In the genomic region with DNA sequence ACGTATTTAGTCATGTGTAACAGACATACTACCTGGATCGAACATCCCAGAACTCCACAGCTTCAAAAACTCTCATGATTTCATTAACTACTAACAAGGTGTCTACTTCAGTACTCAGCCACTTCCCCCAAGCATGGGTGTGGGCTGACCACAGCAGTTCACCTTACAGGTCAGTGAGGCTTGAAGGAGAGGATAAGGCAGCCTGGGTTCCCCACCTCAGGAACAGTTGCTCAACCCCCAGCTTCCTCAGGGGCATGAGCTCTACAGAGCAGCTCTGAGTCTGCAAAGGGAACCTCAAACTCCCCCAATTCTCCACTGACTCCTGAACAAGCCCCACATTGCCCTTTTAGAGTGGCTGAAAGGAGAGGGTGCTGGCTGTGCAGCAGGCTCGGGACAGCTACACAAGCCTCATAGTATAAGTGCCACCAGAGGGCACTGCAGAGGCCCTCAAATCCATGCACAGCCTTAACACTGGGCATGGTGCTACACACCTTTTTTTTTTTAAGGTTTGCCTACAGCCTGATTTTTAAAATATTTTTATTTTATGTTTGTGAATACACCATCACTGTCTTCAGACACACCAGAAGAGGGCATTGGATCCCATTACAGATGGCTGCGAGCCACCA, we compare ENCODE assay signal across 9 mouse cellular contexts. TPM values are rescaled to one million over a fixed set of nuclear protein-coding genes. Genes with fewer than 3 reads are reported as not detected.
A peak's percentile ranks its signal among the peaks of the same experiment; 100 is the strongest.
DNase-seq lines count a peak whose midpoint lies in the region; ATAC-seq and TF ChIP-seq lines count a peak whose summit lies in the region.
"Had no signal": no experiment of that assay in that cellular context is flagged by ENCODE, and none has a peak within 500 bp of the region (broad histone marks: within the 10 kb centered on the region; RNA-seq: fewer than 3 reads in every experiment).

No protein-coding gene starts in this region.

- 62% methylated on average over 4 of the region's 4 CpGs for WGBS in forebrain, embryonic 14.5 days
- WGBS in forebrain, embryonic 10.5 days: 77% methylated on average over 4 of the region's 4 CpGs
- 67% methylated on average over 4 of the region's 4 CpGs for WGBS in bone marrow, adult 2 months

- no peak overlapping the region for H3K4me2 ChIP-seq in forebrain, embryonic 14.5 days (ENCODE audit: low read length)
- H3K4me2 ChIP-seq: lung, embryonic 15.5 days had no signal

- TF ChIP-seq CTCF in bone marrow, adult 2 months (IDR thresholded peaks at IDR 0.05; ENCODE audit: control insufficient read depth, insufficient read depth, low read length): peak; percentile 63

- no peak overlapping the region for H3K27ac ChIP-seq in forebrain, embryonic 14.5 days (ENCODE audit: low read depth, low read length)
- H3K27ac ChIP-seq in forebrain, embryonic 10.5 days: no peak overlapping the region
- H3K27ac ChIP-seq in bone marrow, adult 2 months (ENCODE audit: control insufficient read depth, insufficient read depth, low read depth, low read length, poor library complexity): 0 out of 2 replicates have a peak overlapping the region, but pooled peaks have one; percentile 17
- H3K27ac ChIP-seq: lung, embryonic 15.5 days had no signal

- no peaks in the 10 kb centered on the region for H3K36me3 ChIP-seq in forebrain, embryonic 14.5 days (ENCODE audit: control insufficient read depth, insufficient read depth, low read length)
- H3K36me3 ChIP-seq in forebrain, embryonic 10.5 days (replicated peaks): no peaks in the 10 kb centered on the region
- H3K36me3 ChIP-seq: lung, embryonic 15.5 days had no signal

- TF ChIP-seq POLR2A in bone marrow, adult 2 months (IDR thresholded peaks at IDR 0.05; ENCODE audit: borderline replicate concordance, control insufficient read depth, low read depth, low read length): no peak

- H3K9ac ChIP-seq in forebrain, embryonic 14.5 days (ENCODE audit: low read length): no peak overlapping the region
- H3K9ac ChIP-seq: lung, embryonic 15.5 days had no signal

- H3K9me3 ChIP-seq in forebrain, embryonic 14.5 days (replicated peaks; ENCODE audit: control insufficient read depth, low read length): no peaks in the 10 kb centered on the region
- no peaks in the 10 kb centered on the region for H3K9me3 ChIP-seq in forebrain, embryonic 10.5 days
- H3K9me3 ChIP-seq: lung, embryonic 15.5 days had no signal

- no peak for ATAC-seq in forebrain, embryonic 14.5 days

- no peaks in the 10 kb centered on the region for H3K4me1 ChIP-seq in forebrain, embryonic 14.5 days (ENCODE audit: control insufficient read depth, insufficient read depth, low read length)
- H3K4me1 ChIP-seq in forebrain, embryonic 10.5 days: no peaks in the 10 kb centered on the region
- H3K4me1 ChIP-seq in bone marrow, adult 2 months (ENCODE audit: control insufficient read depth, insufficient read depth, low read length): peaks cover 3% of the 10 kb centered on the region

- no peak overlapping the region for H3K4me3 ChIP-seq in forebrain, embryonic 14.5 days (ENCODE audit: low read depth, low read length)
- no peak overlapping the region for H3K4me3 ChIP-seq in forebrain, embryonic 10.5 days
- H3K4me3 ChIP-seq in bone marrow, adult 2 months (replicated peaks; ENCODE audit: control insufficient read depth, low read depth, low read length): no peak overlapping the region
- H3K4me3 ChIP-seq: lung, embryonic 15.5 days had no signal

- H3K27me3 ChIP-seq in forebrain, embryonic 14.5 days (replicated peaks; ENCODE audit: control insufficient read depth, insufficient read depth, low read length): no peaks in the 10 kb centered on the region
- H3K27me3 ChIP-seq in forebrain, embryonic 10.5 days (ENCODE audit: poor library complexity, severe bottlenecking): no peaks in the 10 kb centered on the region
- H3K27me3 ChIP-seq: lung, embryonic 15.5 days had no signal

- DNase-seq in forebrain, embryonic 14.5 days (ENCODE audit: low spot score): peak; percentile 49
- no peak for DNase-seq in forebrain, embryonic 10.5 days (ENCODE audit: extremely low spot score, low spot score)
- peak; percentile 68 for DNase-seq in 416B (ENCODE audit: low read depth)
- peak; percentile 59 for DNase-seq in kidney, adult 18-20 months
- DNase-seq in lung, postnatal 14 days: peak; percentile 46
- DNase-seq in urinary bladder, postnatal 25 days (ENCODE audit: low spot score): no peak
- DNase-seq in urinary bladder, adult 2 months (ENCODE audit: low spot score): no peak

RNA-seq across cellular contexts. Expression of gene Anks3, which starts 15.9 kb away (rescaled TPM):
- polyA plus RNA-seq in forebrain, embryonic 14.5 days (2014; fragmentation: Nextera tagmentation; extraction: Ambion mirVana): 49.3 and 57.9 TPM in 2 replicates
- 47.9 and 49.3 TPM in 2 replicates for polyA plus RNA-seq in forebrain, embryonic 10.5 days (2016; fragmentation: Nextera tagmentation; extraction: Ambion mirVana)
- 19.9 and 45.4 TPM in 2 replicates for polyA plus RNA-seq in bone marrow, adult 2 months (2011; ENCODE audit: insufficient read depth, insufficient read length, low replicate concordance, missing spikeins)
- polyA plus RNA-seq in urinary bladder, adult 2 months (2012; rRNA removed): 56.9 and 77.5 TPM in 2 replicates

RNA-seq across cellular contexts. Expression of gene Sept12, which starts 17.8 kb away (rescaled TPM):
- not detected in 2 replicates for polyA plus RNA-seq in forebrain, embryonic 14.5 days (2014; fragmentation: Nextera tagmentation; extraction: Ambion mirVana)
- not detected in 2 replicates for polyA plus RNA-seq in forebrain, embryonic 10.5 days (2016; fragmentation: Nextera tagmentation; extraction: Ambion mirVana)
- not detected in 2 replicates for polyA plus RNA-seq in bone marrow, adult 2 months (2011; ENCODE audit: insufficient read depth, insufficient read length, low replicate concordance, missing spikeins)
- 0.19 and 0.21 TPM in 2 replicates for polyA plus RNA-seq in urinary bladder, adult 2 months (2012; rRNA removed)

RNA-seq across cellular contexts. Expression of gene Smim22, which starts 27.2 kb away (rescaled TPM):
- 0.75 and 1.1 TPM in 2 replicates for polyA plus RNA-seq in forebrain, embryonic 14.5 days (2014; fragmentation: Nextera tagmentation; extraction: Ambion mirVana)
- 1.7 and 2.5 TPM in 2 replicates for polyA plus RNA-seq in forebrain, embryonic 10.5 days (2016; fragmentation: Nextera tagmentation; extraction: Ambion mirVana)
- polyA plus RNA-seq in bone marrow, adult 2 months (2011; ENCODE audit: insufficient read depth, insufficient read length, low replicate concordance, missing spikeins): not detected in 2 replicates
- polyA plus RNA-seq in urinary bladder, adult 2 months (2012; rRNA removed): 72.4 and 92.6 TPM in 2 replicates

RNA-seq across cellular contexts. Expression of gene Rogdi, which starts 33.5 kb away (rescaled TPM):
- polyA plus RNA-seq in forebrain, embryonic 14.5 days (2014; fragmentation: Nextera tagmentation; extraction: Ambion mirVana): 101 and 103 TPM in 2 replicates
- polyA plus RNA-seq in forebrain, embryonic 10.5 days (2016; fragmentation: Nextera tagmentation; extraction: Ambion mirVana): 60.1 and 61.8 TPM in 2 replicates
- polyA plus RNA-seq in bone marrow, adult 2 months (2011; ENCODE audit: insufficient read depth, insufficient read length, low replicate concordance, missing spikeins): 53.7 and 156 TPM in 2 replicates
- 59.9 and 64.7 TPM in 2 replicates for polyA plus RNA-seq in urinary bladder, adult 2 months (2012; rRNA removed)

RNA-seq across cellular contexts. Expression of gene Nudt16l1, which starts 41.3 kb away (rescaled TPM):
- 164 and 179 TPM in 2 replicates for polyA plus RNA-seq in forebrain, embryonic 14.5 days (2014; fragmentation: Nextera tagmentation; extraction: Ambion mirVana)
- polyA plus RNA-seq in forebrain, embryonic 10.5 days (2016; fragmentation: Nextera tagmentation; extraction: Ambion mirVana): 138 and 144 TPM in 2 replicates
- 30.5 and 49.4 TPM in 2 replicates for polyA plus RNA-seq in bone marrow, adult 2 months (2011; ENCODE audit: insufficient read depth, insufficient read length, low replicate concordance, missing spikeins)
- polyA plus RNA-seq in urinary bladder, adult 2 months (2012; rRNA removed): 59.9 and 64.6 TPM in 2 replicates

Comparison
In these comparisons a context has a peak if more than half of its experiments do, and no peak if none do; other contexts are left out.
1. DNase-seq: peak in forebrain, embryonic 14.5 days (single experiment), 416B (single experiment), kidney, adult 18-20 months (single experiment) and lung, postnatal 14 days (single experiment); none in forebrain, embryonic 10.5 days (single experiment), urinary bladder, postnatal 25 days (single experiment) and urinary bladder, adult 2 months (single experiment).
2. RNA of gene Smim22, which starts 27.2 kb away (polyA plus RNA-seq): 72.4 to 92.6 TPM in urinary bladder, adult 2 months; 1.7 to 2.5 TPM in forebrain, embryonic 10.5 days, 0.75 to 1.1 TPM in forebrain, embryonic 14.5 days and not detected in bone marrow, adult 2 months; every median in the first group is over 10 times any median in the second.